Mouse (Mus musculus) embryonic facial prominence, embryonic 10.5 days (tissue): ENCODE results near the gene Kif1bp. TPM values are rescaled to one million over a fixed set of nuclear protein-coding genes. Genes with fewer than 3 reads are reported as not detected.
"Not testable (repeated sequence)": the region's sequence is repeated elsewhere in the genome, so short reads cannot be mapped to it uniquely, and the experiment has no call there.

Experiments
- DNase-seq: peaks from one replicate; pipeline ENCODE4 v3.0.0-alpha.2; 2017; ENCODE audit warnings: low spot score
- H3K27ac ChIP-seq: fragments of 300-500 bp; sonication (generic); replicated peaks from 2 replicates; pipeline ENCODE4 v1.5.1; 2016; ENCODE audit warnings: mild to moderate bottlenecking
- H3K27me3 ChIP-seq: fragments of 300-500 bp; sonication (generic); replicated peaks from 2 replicates; pipeline ENCODE4 v1.6.1; 2016; ENCODE audit warnings: low read depth, mild to moderate bottlenecking; ENCODE audit not compliant: poor library complexity, severe bottlenecking
- H3K36me3 ChIP-seq: fragments of 300-500 bp; sonication (generic); replicated peaks from 2 replicates; pipeline ENCODE4 v1.6.1; 2016; ENCODE audit warnings: mild to moderate bottlenecking, moderate library complexity
- H3K4me1 ChIP-seq: fragments of 300-500 bp; sonication (generic); 2 replicates; pipeline ENCODE4 v1.6.1; 2016
- H3K4me3 ChIP-seq: fragments of 300-500 bp; sonication (generic); 2 replicates; pipeline ENCODE4 v1.5.1; 2016; ENCODE audit warnings: mild to moderate bottlenecking, moderate library complexity
- H3K9me3 ChIP-seq: fragments of 300-500 bp; sonication (generic); 2 replicates; pipeline ENCODE4 v1.6.1; 2016; ENCODE audit warnings: mild to moderate bottlenecking
- WGBS: fragments of 180-500 bp; shearing (Covaris S2); methylation state at CpG from one replicate; pipeline ENCODE4 v1.1.7; 2016; 5-methylcytosine and 5-hydroxymethylcytosine counted together
- polyA plus RNA-seq: library from polyadenylated mRNA; unstranded; fragments of >200 nt; fragmentation: Nextera tagmentation; extraction: Ambion mirVana; gene quantifications from 2 replicates; pipeline ENCODE4 v1.2.1, GENCODE M21; 2016

Kif1bp gene
- polyA plus RNA-seq, 1 experiment from 2014 or later, result 35.5 TPM

GRCm38 (mm10) chr10:62583245-62583644 is 5.0 kb upstream of the Kif1bp start:
- Histone ChIP-seq H3K27ac (no peak overlapping the region), H3K4me1 (no peaks in the 10 kb centered on the region), H3K9me3 (no peaks in the 10 kb centered on the region), H3K4me3 (no peak overlapping the region), H3K36me3 (peaks cover 85% of the 10 kb centered on the region), H3K27me3 (no peaks in the 10 kb centered on the region)
- WGBS, result 92% methylated on average over 1 of the region's 1 CpGs
- no peak for DNase-seq

- Histone ChIP-seq H3K4me3 (no peak overlapping the region), H3K27ac (no peak overlapping the region), H3K27me3 (no peaks in the 10 kb centered on the region), H3K36me3 (peaks cover 79% of the 10 kb centered on the region), H3K4me1 (peaks cover 2% of the 10 kb centered on the region), H3K9me3 (no peaks in the 10 kb centered on the region)
- DNase-seq, result no peak
- 88% methylated on average over 7 of the region's 7 CpGs for WGBS
Measured at GRCm38 (mm10) chr10:62582701-62583100, 4.4 kb upstream of the Kif1bp start.

- H3K27me3 ChIP-seq, result no peaks in the 10 kb centered on the region
- peaks cover 75% of the 10 kb centered on the region for H3K36me3 ChIP-seq
- DNase-seq, result no peak
- H3K27ac ChIP-seq, result no peak overlapping the region
- H3K9me3 ChIP-seq, result no peaks in the 10 kb centered on the region
- no peak overlapping the region for H3K4me3 ChIP-seq
- WGBS, result 93% methylated on average over 17 of the region's 17 CpGs
- peaks cover 6% of the 10 kb centered on the region for H3K4me1 ChIP-seq
Measured at GRCm38 (mm10) chr10:62582263-62582662, 4.0 kb upstream of the Kif1bp start.

- H3K36me3 ChIP-seq, result peaks cover 61% of the 10 kb centered on the region
- DNase-seq, H3K27ac ChIP-seq, H3K9me3 ChIP-seq, H3K4me3 ChIP-seq, H3K27me3 ChIP-seq: not testable (repeated sequence)
- WGBS, result 88% methylated on average over 12 of the region's 13 CpGs
- peaks cover 14% of the 10 kb centered on the region for H3K4me1 ChIP-seq
Measured at GRCm38 (mm10) chr10:62579129-62579528, 872 bp upstream of the Kif1bp start.

- Histone ChIP-seq H3K4me1 (peaks cover 14% of the 10 kb centered on the region), H3K27me3 (no peaks in the 10 kb centered on the region), H3K9me3 (no peaks in the 10 kb centered on the region), H3K27ac (peak overlapping the region; percentile 87), H3K4me3 (peak overlapping the region; percentile 96), H3K36me3 (peaks cover 61% of the 10 kb centered on the region)
- WGBS, result 1% methylated on average over 54 of the region's 54 CpGs
- DNase-seq, result no peak
Measured at GRCm38 (mm10) chr10:62577673-62578337, 452 bp downstream of the Kif1bp start.

GRCm38 (mm10) chr10:62575001-62575400 is 3.3 kb downstream of the Kif1bp start:
- H3K36me3 ChIP-seq, result peaks cover 59% of the 10 kb centered on the region
- peaks cover 14% of the 10 kb centered on the region for H3K4me1 ChIP-seq
- no peak overlapping the region for H3K4me3 ChIP-seq
- no peak for DNase-seq
- no peaks in the 10 kb centered on the region for H3K27me3 ChIP-seq
- no peak overlapping the region for H3K27ac ChIP-seq
- WGBS, result 90% methylated on average over 13 of the region's 13 CpGs
- H3K9me3 ChIP-seq, result no peaks in the 10 kb centered on the region

GRCm38 (mm10) chr10:62570126-62570871 is 8.0 kb downstream of the Kif1bp start:
- peaks cover 97% of the 10 kb centered on the region for H3K36me3 ChIP-seq
- WGBS, result 94% methylated on average over 7 of the region's 7 CpGs
- DNase-seq, result no peak
- no peaks in the 10 kb centered on the region for H3K4me1 ChIP-seq
- H3K27ac ChIP-seq, result no peak overlapping the region
- no peaks in the 10 kb centered on the region for H3K27me3 ChIP-seq
- no peaks in the 10 kb centered on the region for H3K9me3 ChIP-seq
- no peak overlapping the region for H3K4me3 ChIP-seq

GRCm38 (mm10) chr10:62568861-62569260 is 9.4 kb downstream of the Kif1bp start:
- no peak overlapping the region for H3K4me3 ChIP-seq
- no peaks in the 10 kb centered on the region for H3K9me3 ChIP-seq
- no peak for DNase-seq
- H3K27ac ChIP-seq, result no peak overlapping the region
- peaks cover 97% of the 10 kb centered on the region for H3K36me3 ChIP-seq
- 91% methylated on average over 4 of the region's 4 CpGs for WGBS
- H3K4me1 ChIP-seq, result no peaks in the 10 kb centered on the region
- H3K27me3 ChIP-seq, result no peaks in the 10 kb centered on the region

- no peak overlapping the region for H3K4me3 ChIP-seq
- peaks cover 62% of the 10 kb centered on the region for H3K36me3 ChIP-seq
- peak; percentile 16 for DNase-seq
- WGBS, result 90% methylated on average over 1 of the region's 1 CpGs
- H3K4me1 ChIP-seq, result peaks cover 5% of the 10 kb centered on the region; the same call in 1 of the 2 replicates
- H3K27me3 ChIP-seq, result no peaks in the 10 kb centered on the region
- H3K9me3 ChIP-seq, result no peaks in the 10 kb centered on the region
- H3K27ac ChIP-seq, result no peak overlapping the region
Measured at GRCm38 (mm10) chr10:62557736-62558135, 20.5 kb downstream of the Kif1bp start.

- no peak overlapping the region for H3K27ac ChIP-seq
- no peak for DNase-seq
- 89% methylated on average over 6 of the region's 6 CpGs for WGBS
- peaks cover 5% of the 10 kb centered on the region; the same call in 1 of the 2 replicates for H3K4me1 ChIP-seq
- peaks cover 50% of the 10 kb centered on the region for H3K36me3 ChIP-seq
- H3K9me3 ChIP-seq, result no peaks in the 10 kb centered on the region
- H3K27me3 ChIP-seq, result no peaks in the 10 kb centered on the region
- no peak overlapping the region for H3K4me3 ChIP-seq
Measured at GRCm38 (mm10) chr10:62556558-62556901, 21.7 kb downstream of the Kif1bp start.

GRCm38 (mm10) chr10:62555705-62556557 is 22.3 kb downstream of the Kif1bp start:
- Histone ChIP-seq H3K27ac (no peak overlapping the region), H3K9me3 (no peaks in the 10 kb centered on the region), H3K36me3 (peaks cover 46% of the 10 kb centered on the region), H3K4me1 (peaks cover 5% of the 10 kb centered on the region; the same call in 1 of the 2 replicates), H3K4me3 (no peak overlapping the region), H3K27me3 (no peaks in the 10 kb centered on the region)
- 69% methylated on average over 11 of the region's 11 CpGs for WGBS
- no peak for DNase-seq

GRCm38 (mm10) chr10:62553611-62554091 is 24.6 kb downstream of the Kif1bp start:
- 88% methylated on average over 12 of the region's 12 CpGs for WGBS
- peaks cover 5% of the 10 kb centered on the region; the same call in 1 of the 2 replicates for H3K4me1 ChIP-seq
- no peaks in the 10 kb centered on the region for H3K9me3 ChIP-seq
- H3K27me3 ChIP-seq, result no peaks in the 10 kb centered on the region
- DNase-seq, result no peak
- H3K4me3 ChIP-seq, result no peak overlapping the region
- H3K27ac ChIP-seq, result no peak overlapping the region
- peaks cover 24% of the 10 kb centered on the region for H3K36me3 ChIP-seq
